Mouse (Mus musculus) ES-Bruce4 (cell line): ENCODE data around the gene Mrc2. TPM values are rescaled to one million over a fixed set of nuclear protein-coding genes. Genes with fewer than 3 reads are reported as not detected.

Source experiments
- H3K27ac ChIP-seq: 2 replicates; pipeline ENCODE4 v1.5.1; 2012; ENCODE audit warnings: low read length, inconsistent platforms; ENCODE audit not compliant: insufficient read depth
- H3K27me3 ChIP-seq: 2 replicates; pipeline ENCODE4 v1.6.1; 2012; ENCODE audit warnings: mild to moderate bottlenecking, low read length, inconsistent platforms; ENCODE audit not compliant: control insufficient read depth, poor library complexity, insufficient read depth, severe bottlenecking
- H3K36me3 ChIP-seq: 2 replicates; pipeline ENCODE4 v1.6.1; 2012; ENCODE audit warnings: inconsistent platforms, mild to moderate bottlenecking, low read length, moderate library complexity; ENCODE audit not compliant: control insufficient read depth, poor library complexity, insufficient read depth, severe bottlenecking
- H3K4me1 ChIP-seq: one replicate; pipeline ENCODE4 v1.8.1; 2011; ENCODE audit warnings: low read length; ENCODE audit not compliant: control insufficient read depth, insufficient read depth
- H3K4me3 ChIP-seq: 2 replicates; pipeline ENCODE4 v1.5.1; 2011; ENCODE audit warnings: low read depth, mild to moderate bottlenecking, low read length
- H3K9ac ChIP-seq: 2 replicates; pipeline ENCODE4 v1.6.1; 2012; ENCODE audit warnings: low read depth, mild to moderate bottlenecking, inconsistent platforms; ENCODE audit not compliant: poor library complexity, severe bottlenecking
- H3K9me3 ChIP-seq: replicated peaks from 2 replicates; pipeline ENCODE4 v1.6.1; 2012; ENCODE audit warnings: mild to moderate bottlenecking, low read length, inconsistent platforms; ENCODE audit not compliant: control insufficient read depth, poor library complexity, insufficient read depth, severe bottlenecking
- CTCF ChIP-seq: IDR thresholded peaks from one replicate; pipeline ENCODE4 v1.8.1; 2011; ENCODE audit warnings: low read depth, low read length
- EP300 ChIP-seq: IDR thresholded peaks from 2 replicates; pipeline ENCODE4 v1.6.1; 2011; ENCODE audit warnings: low read depth, low read length; ENCODE audit not compliant: insufficient read depth
- POLR2A ChIP-seq: IDR thresholded peaks from one replicate; pipeline ENCODE4 v1.8.1; 2011; ENCODE audit warnings: low read length; ENCODE audit not compliant: insufficient read depth
- polyA plus RNA-seq: library from polyadenylated mRNA; stranded (reverse); fragments of >200 nt; gene quantifications from 2 replicates; pipeline ENCODE4 v1.2.4, GENCODE M21; 2011; ENCODE audit warnings: low read depth; ENCODE audit not compliant: missing spikeins, insufficient read depth, insufficient read length

Gene Mrc2
- polyA plus RNA-seq, 1 experiment: 4.5 TPM

DNA sequence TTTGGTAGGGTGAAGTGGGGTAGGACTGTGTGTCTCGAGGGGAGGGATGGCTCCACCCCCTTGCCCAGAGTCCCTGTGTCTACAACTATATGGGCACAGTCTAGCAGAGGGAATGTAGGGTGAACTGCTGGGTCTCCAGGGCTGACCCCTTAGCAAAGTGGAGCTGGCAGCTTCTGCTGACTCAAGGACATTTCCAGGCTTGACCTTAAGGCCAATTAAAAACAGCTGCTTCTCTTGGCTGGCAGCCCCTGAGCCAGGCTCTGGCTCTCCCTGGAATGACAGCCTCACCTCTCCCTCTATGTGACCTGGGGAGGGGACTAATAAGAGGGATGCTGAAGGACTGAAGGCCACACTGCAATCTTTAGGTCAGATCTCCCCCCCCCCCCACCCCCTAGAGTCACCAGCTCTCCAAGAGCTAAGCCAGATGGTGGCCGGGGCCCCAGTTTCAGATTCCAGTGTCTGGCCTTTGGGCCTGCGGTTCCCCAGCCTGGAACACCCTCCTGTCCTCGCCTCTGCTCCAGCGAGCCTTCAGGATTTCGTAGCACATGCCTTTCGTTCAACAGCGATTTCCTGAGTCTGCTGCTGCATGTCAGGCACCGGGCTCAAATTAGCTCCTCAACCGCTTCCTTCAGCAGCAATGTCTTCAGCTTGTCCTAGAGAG lies 20.7 kb downstream of the Mrc2 start:
- Histone ChIP-seq H3K27ac (no peak overlapping the region), H3K27me3 (no peaks in the 10 kb centered on the region), H3K4me3 (no peak overlapping the region), H3K36me3 (no peaks in the 10 kb centered on the region), H3K4me1 (no peaks in the 10 kb centered on the region), H3K9me3 (no peaks in the 10 kb centered on the region), H3K9ac (no peak overlapping the region)
- TF ChIP-seq CTCF: no peak
- TF ChIP-seq EP300: no peak
- no peak for TF ChIP-seq POLR2A

GRCm38 (mm10) chr11:105313633-105314014 lies 21.2 kb downstream of the Mrc2 start:
- Histone ChIP-seq H3K4me1 (no peaks in the 10 kb centered on the region), H3K36me3 (no peaks in the 10 kb centered on the region), H3K9ac (no peak overlapping the region), H3K27me3 (no peaks in the 10 kb centered on the region), H3K9me3 (no peaks in the 10 kb centered on the region), H3K4me3 (no peak overlapping the region), H3K27ac (no peak overlapping the region)
- TF ChIP-seq EP300 (no peak), CTCF (no peak), POLR2A (no peak)

- Histone ChIP-seq H3K4me3 (no peak overlapping the region), H3K27ac (no peak overlapping the region), H3K9ac (no peak overlapping the region), H3K9me3 (no peaks in the 10 kb centered on the region), H3K36me3 (no peaks in the 10 kb centered on the region), H3K4me1 (no peaks in the 10 kb centered on the region), H3K27me3 (no peaks in the 10 kb centered on the region)
- TF ChIP-seq CTCF (no peak), EP300 (no peak), POLR2A (no peak)
Measured at GRCm38 (mm10) chr11:105315296-105315695, 22.9 kb downstream of the Mrc2 start.

GRCm38 (mm10) chr11:105316121-105316520 lies 23.7 kb downstream of the Mrc2 start:
- TF ChIP-seq CTCF (no peak), EP300 (no peak), POLR2A (no peak)
- Histone ChIP-seq H3K9me3 (no peaks in the 10 kb centered on the region), H3K27ac (no peak overlapping the region), H3K4me1 (no peaks in the 10 kb centered on the region), H3K9ac (no peak overlapping the region), H3K36me3 (no peaks in the 10 kb centered on the region), H3K4me3 (no peak overlapping the region), H3K27me3 (no peaks in the 10 kb centered on the region)

DNA sequence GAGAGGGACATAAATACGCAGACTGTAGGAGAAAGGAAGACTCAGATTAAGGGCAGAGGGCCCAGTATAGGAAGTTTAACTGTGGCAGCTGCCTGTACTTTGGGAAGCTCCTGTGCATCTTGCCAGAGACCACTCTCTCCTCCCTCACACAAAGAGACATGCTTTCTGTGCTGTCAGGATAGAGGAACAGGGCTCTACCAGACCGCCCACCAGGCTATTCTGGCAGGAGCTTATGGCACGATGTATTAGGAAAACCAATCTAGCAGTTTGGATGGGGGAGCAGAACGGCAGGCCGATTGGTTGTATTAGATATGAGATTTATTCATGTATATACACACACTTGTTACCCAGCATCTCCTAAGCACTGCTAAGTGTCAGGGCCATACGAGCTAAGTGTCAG lies 25.3 kb downstream of the Mrc2 start:
- Histone ChIP-seq H3K27ac (no peak overlapping the region), H3K4me1 (no peaks in the 10 kb centered on the region), H3K9ac (no peak overlapping the region), H3K4me3 (no peak overlapping the region), H3K9me3 (no peaks in the 10 kb centered on the region), H3K36me3 (no peaks in the 10 kb centered on the region), H3K27me3 (no peaks in the 10 kb centered on the region)
- TF ChIP-seq EP300 (no peak), CTCF (no peak), POLR2A (no peak)

GRCm38 (mm10) chr11:105321090-105321489 lies 28.6 kb downstream of the Mrc2 start:
- TF ChIP-seq EP300 (no peak), POLR2A (no peak), CTCF (no peak)
- H3K4me1 ChIP-seq: no peaks in the 10 kb centered on the region
- H3K9me3 ChIP-seq: no peaks in the 10 kb centered on the region
- no peak overlapping the region for H3K9ac ChIP-seq
- no peaks in the 10 kb centered on the region for H3K27me3 ChIP-seq
- no peak overlapping the region for H3K27ac ChIP-seq
- H3K36me3 ChIP-seq: no peaks in the 10 kb centered on the region
- no peak overlapping the region for H3K4me3 ChIP-seq

GRCm38 (mm10) chr11:105323530-105323929 lies 31.1 kb downstream of the Mrc2 start:
- Histone ChIP-seq H3K4me3 (no peak overlapping the region), H3K36me3 (no peaks in the 10 kb centered on the region), H3K27me3 (no peaks in the 10 kb centered on the region), H3K9me3 (no peaks in the 10 kb centered on the region), H3K27ac (no peak overlapping the region), H3K4me1 (no peaks in the 10 kb centered on the region), H3K9ac (no peak overlapping the region)
- TF ChIP-seq POLR2A: no peak
- no peak for TF ChIP-seq EP300
- TF ChIP-seq CTCF: no peak
